Mouse (Mus musculus): ENCODE results near the gene Cyp4a12b. TPM values are rescaled to one million over a fixed set of nuclear protein-coding genes. Genes with fewer than 3 reads are reported as not detected.

The Cyp4a12b gene
- not detected for polyA plus RNA-seq (2017; shearing (Covaris generic))

DNA sequence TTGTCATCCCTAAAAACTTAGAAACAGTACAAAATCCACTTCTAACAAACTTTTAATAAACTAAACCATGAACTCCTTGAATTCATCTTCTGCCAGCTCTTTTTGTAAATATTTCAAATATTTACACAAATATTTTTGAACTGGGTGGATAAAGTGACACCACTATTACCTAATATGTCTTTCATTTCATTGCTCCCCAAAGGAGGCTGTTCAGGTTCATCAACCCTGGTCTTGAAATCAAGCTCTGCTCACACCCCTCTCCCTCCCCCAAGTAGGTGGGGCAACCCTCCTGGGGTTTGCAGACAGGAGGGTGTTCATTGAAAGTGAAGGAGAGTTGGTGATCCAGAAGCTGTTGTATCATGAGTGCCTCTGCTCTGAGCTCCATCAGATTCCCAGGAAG, at the start of gene Cyp4a12b:
Gene Cyp4a12b (plus strand): TSS at position 301 of the 400 bp plus-strand sequence.

DNA sequence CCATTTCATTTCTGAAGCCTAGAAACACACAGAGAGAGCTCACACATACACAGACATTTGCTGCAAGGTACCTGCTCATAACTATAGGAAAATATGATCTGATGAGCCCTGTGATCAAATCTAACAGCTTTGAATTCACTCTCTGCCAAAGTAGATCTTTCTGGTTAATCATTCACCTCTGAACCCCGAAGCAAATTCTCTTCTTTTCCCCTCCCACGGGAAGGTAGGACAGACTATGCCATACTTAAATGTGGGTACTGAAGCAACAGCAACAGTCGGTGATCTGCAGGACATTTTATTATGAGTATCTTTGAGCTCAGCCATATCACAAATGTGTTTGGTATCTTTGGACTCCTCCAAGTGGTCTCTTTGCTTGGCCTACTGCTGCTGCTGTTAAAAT, 40.9 kb downstream of the Cyp4a12b start, which contains the start of gene Cyp4a30b:
Gene Cyp4a30b (plus strand): TSS at position 301 of the 400 bp plus-strand sequence.

Other genes with a start within 250 kb of the Cyp4a12b start
- gene Cyp4a29, start 169.5 kb upstream of the Cyp4a12b start, polyA plus RNA-seq (2017; shearing (Covaris generic)), result not detected
- gene Cyp4a12a, start 112.6 kb upstream of the Cyp4a12b start, polyA plus RNA-seq (2017; shearing (Covaris generic)), result not detected
- gene Cyp4a30b, start 41.0 kb downstream of the Cyp4a12b start, polyA plus RNA-seq (2017; shearing (Covaris generic)), result not detected
- gene Cyp4a14, start 84.5 kb downstream of the Cyp4a12b start, polyA plus RNA-seq (2017; shearing (Covaris generic)), result not detected
- not detected for gene Cyp4a10, start 106.6 kb downstream of the Cyp4a12b start, polyA plus RNA-seq (2017; shearing (Covaris generic))
- gene Cyp4a31, start 152.0 kb downstream of the Cyp4a12b start, polyA plus RNA-seq (2017; shearing (Covaris generic)), result not detected
- gene Cyp4a32, start 189.3 kb downstream of the Cyp4a12b start, polyA plus RNA-seq (2017; shearing (Covaris generic)), result not detected
- not detected for gene Cyp4b1, start 236.1 kb downstream of the Cyp4a12b start, polyA plus RNA-seq (2017; shearing (Covaris generic))